Mouse (Mus musculus) small intestine, adult 2 months (tissue): Measurements from ENCODE around the gene Recql. TPM values are rescaled to one million over a fixed set of nuclear protein-coding genes. Genes with fewer than 3 reads are reported as not detected.
A peak's percentile ranks its signal among the peaks of the same experiment; 100 is the strongest.

ENCODE experiments used
- H3K27ac ChIP-seq: fragments of 200-500 bp; 2 replicates; pipeline ENCODE4 v1.5.1; 2012; ENCODE audit warnings: low read depth, low read length, control low read depth, inconsistent platforms; ENCODE audit not compliant: insufficient read depth
- H3K27me3 ChIP-seq: fragments of 200-500 bp; 2 replicates; pipeline ENCODE4 v1.6.1; 2012; ENCODE audit warnings: mild to moderate bottlenecking, moderate library complexity, low read length, inconsistent platforms; ENCODE audit not compliant: control insufficient read depth, insufficient read depth
- H3K36me3 ChIP-seq: fragments of 200-500 bp; 2 replicates; pipeline ENCODE4 v1.6.1; 2012; ENCODE audit warnings: mild to moderate bottlenecking, low read length, control low read depth, inconsistent platforms; ENCODE audit not compliant: control insufficient read depth, insufficient read depth
- H3K4me1 ChIP-seq: fragments of 200-500 bp; 2 replicates; pipeline ENCODE4 v1.6.1; 2012; ENCODE audit warnings: low read length, inconsistent platforms, mixed read lengths; ENCODE audit not compliant: control insufficient read depth, insufficient read depth, insufficient read length
- H3K4me3 ChIP-seq: fragments of 200-500 bp; 2 replicates; pipeline ENCODE4 v1.5.1; 2012; ENCODE audit warnings: low read depth, mild to moderate bottlenecking, control low read depth, inconsistent platforms, low read length, moderate library complexity
- CTCF ChIP-seq: fragments of 200-500 bp; IDR thresholded peaks from 2 replicates; pipeline ENCODE4 v1.5.1; 2012; ENCODE audit warnings: low read depth, mild to moderate bottlenecking, control low read depth, inconsistent platforms, low read length, moderate library complexity, mixed read lengths; ENCODE audit not compliant: insufficient replicate concordance, insufficient read length; ENCODE audit errors: extremely low read depth
- POLR2A ChIP-seq: fragments of 200-500 bp; IDR thresholded peaks from 2 replicates; pipeline ENCODE4 v1.6.1; 2012; ENCODE audit warnings: low read depth, mild to moderate bottlenecking, control low read depth, inconsistent platforms, low read length, moderate library complexity
- WGBS: fragments of 180-500 bp; shearing (Covaris S2); methylation state at CpG from one replicate; pipeline ENCODE4 v1.1.7; 2018; 5-methylcytosine and 5-hydroxymethylcytosine counted together
- polyA plus RNA-seq: library from polyadenylated mRNA; depleted of rRNA; stranded (reverse); fragments of >200 nt; gene quantifications from 2 replicates; pipeline ENCODE4 v1.2.3, GENCODE M21; 2012

The Recql gene
- polyA plus RNA-seq, 1 experiment, result 2.1 TPM

DNA sequence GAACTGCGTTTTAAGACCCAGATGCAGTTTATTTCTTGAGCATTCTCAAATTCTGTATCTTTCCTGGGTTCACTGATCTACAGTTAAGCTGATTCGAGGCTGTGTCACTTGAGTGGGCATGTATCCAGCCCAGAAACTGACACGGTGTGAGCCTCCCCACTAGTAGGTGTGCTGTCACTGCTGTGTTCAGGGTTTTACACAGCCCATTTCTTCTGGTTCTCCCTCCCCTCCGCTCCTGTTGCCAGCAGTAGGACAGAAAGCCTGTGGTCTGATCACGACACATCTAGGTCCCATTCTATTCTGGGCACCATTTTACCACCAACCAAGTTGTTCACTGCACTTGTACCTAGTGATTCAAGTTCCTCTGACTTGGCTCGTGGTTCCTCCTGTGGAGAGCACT lies 8.9 kb upstream of the Recql start:
- 89% methylated on average over 6 of the region's 6 CpGs for WGBS
- H3K4me3 ChIP-seq, result no peak overlapping the region
- TF ChIP-seq CTCF (no peak), POLR2A (no peak)
- no peaks in the 10 kb centered on the region for H3K4me1 ChIP-seq
- peaks cover 29% of the 10 kb centered on the region for H3K36me3 ChIP-seq
- no peak overlapping the region for H3K27ac ChIP-seq
- no peaks in the 10 kb centered on the region for H3K27me3 ChIP-seq

DNA sequence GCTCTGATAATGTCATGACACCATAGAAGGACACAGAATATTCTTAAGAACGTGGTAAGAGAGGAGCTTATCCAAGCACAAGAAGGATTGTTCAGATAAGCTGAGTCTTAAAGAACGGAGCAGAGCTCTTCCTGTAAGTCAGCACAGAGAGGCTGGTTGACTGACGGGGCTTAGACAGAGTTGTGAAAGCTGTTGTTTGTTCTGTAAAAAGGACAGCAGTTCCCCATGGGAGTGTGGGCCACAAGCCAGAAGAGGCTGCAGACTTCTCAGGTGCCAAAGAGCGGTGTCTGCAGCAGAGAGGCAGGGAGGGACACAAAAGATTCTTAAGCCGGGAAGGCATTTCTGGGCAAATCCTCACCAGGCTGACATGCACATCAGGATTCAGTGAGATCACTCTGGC lies 7.8 kb upstream of the Recql start:
- TF ChIP-seq POLR2A (no peak), CTCF (no peak)
- Histone ChIP-seq H3K4me1 (no peaks in the 10 kb centered on the region), H3K27ac (no peak overlapping the region), H3K36me3 (peaks cover 23% of the 10 kb centered on the region), H3K27me3 (no peaks in the 10 kb centered on the region), H3K4me3 (no peak overlapping the region)
- WGBS, result 79% methylated on average over 5 of the region's 5 CpGs

DNA sequence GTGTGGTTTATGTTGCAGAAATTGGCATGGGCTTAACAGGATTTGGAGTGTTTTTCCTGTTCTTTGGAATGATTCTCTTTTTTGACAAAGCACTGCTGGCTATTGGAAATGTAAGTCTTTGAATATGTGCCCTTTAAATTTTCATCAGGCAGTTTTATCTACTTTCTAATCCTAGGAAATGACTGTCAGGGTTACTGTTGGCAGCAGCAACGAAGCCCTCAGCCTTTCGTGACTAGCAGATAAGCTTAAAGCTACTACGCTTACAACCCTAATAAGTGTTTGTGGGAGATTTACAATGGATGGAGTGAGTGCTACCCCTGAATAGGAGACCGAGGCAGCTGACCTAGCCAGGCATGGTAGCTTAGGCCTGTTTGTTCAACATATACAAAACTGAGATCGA lies 5.4 kb upstream of the Recql start:
- WGBS, result 83% methylated on average over 5 of the region's 5 CpGs
- Histone ChIP-seq H3K36me3 (peaks cover 23% of the 10 kb centered on the region), H3K27me3 (no peaks in the 10 kb centered on the region), H3K4me3 (no peak overlapping the region), H3K4me1 (no peaks in the 10 kb centered on the region), H3K27ac (no peak overlapping the region)
- TF ChIP-seq CTCF, result no peak
- no peak for TF ChIP-seq POLR2A

GRCm38 (mm10) chr6:142389101-142389500 lies 2.2 kb upstream of the Recql start:
- Histone ChIP-seq H3K4me3 (no peak overlapping the region), H3K4me1 (no peaks in the 10 kb centered on the region), H3K27ac (no peak overlapping the region), H3K36me3 (peaks cover 7% of the 10 kb centered on the region), H3K27me3 (no peaks in the 10 kb centered on the region)
- 45% methylated on average over 2 of the region's 2 CpGs for WGBS
- TF ChIP-seq CTCF, result no peak
- no peak for TF ChIP-seq POLR2A

- no peak for TF ChIP-seq CTCF
- TF ChIP-seq POLR2A, result no peak
- Histone ChIP-seq H3K27ac (no peak overlapping the region), H3K4me1 (no peaks in the 10 kb centered on the region), H3K4me3 (peak overlapping the region; percentile 94), H3K36me3 (no peaks in the 10 kb centered on the region), H3K27me3 (no peaks in the 10 kb centered on the region)
- WGBS, result 7% methylated on average over 8 of the region's 8 CpGs
These were observed 926 bp upstream of the Recql start for GRCm38 (mm10) chr6:142387755-142388271.

- no peaks in the 10 kb centered on the region for H3K27me3 ChIP-seq
- H3K27ac ChIP-seq, result no peak overlapping the region
- TF ChIP-seq CTCF (no peak), POLR2A (no peak)
- peak overlapping the region; percentile 94 for H3K4me3 ChIP-seq
- no peaks in the 10 kb centered on the region for H3K36me3 ChIP-seq
- WGBS, result 1% methylated on average over 31 of the region's 31 CpGs
- H3K4me1 ChIP-seq, result no peaks in the 10 kb centered on the region
These were observed 439 bp downstream of the Recql start for GRCm38 (mm10) chr6:142386285-142387010.

GRCm38 (mm10) chr6:142384521-142384920 lies 2.4 kb downstream of the Recql start:
- TF ChIP-seq CTCF, result no peak
- no peak for TF ChIP-seq POLR2A
- Histone ChIP-seq H3K27me3 (no peaks in the 10 kb centered on the region), H3K4me3 (no peak overlapping the region), H3K36me3 (no peaks in the 10 kb centered on the region), H3K27ac (no peak overlapping the region), H3K4me1 (no peaks in the 10 kb centered on the region)
- WGBS, result 92% methylated on average over 9 of the region's 9 CpGs

GRCm38 (mm10) chr6:142381615-142382014 lies 5.3 kb downstream of the Recql start:
- no peaks in the 10 kb centered on the region for H3K4me1 ChIP-seq
- no peak overlapping the region for H3K4me3 ChIP-seq
- H3K27me3 ChIP-seq, result no peaks in the 10 kb centered on the region
- peaks cover 1% of the 10 kb centered on the region for H3K36me3 ChIP-seq
- TF ChIP-seq CTCF, result no peak
- TF ChIP-seq POLR2A, result no peak
- H3K27ac ChIP-seq, result no peak overlapping the region
- 87% methylated on average over 7 of the region's 7 CpGs for WGBS
